Mouse (Mus musculus): ENCODE measurements at regions not wholly inside any gene's neighbourhood (a gene's known extent, or its start where the extent isn't known, plus 50 kb on each side); places are given as distances from the start of the nearest gene placed in this dataset.

GRCm38 (mm10) chr11:111210565-111210964, 144.6 kb downstream of the Kcnj2 start:
- H3K79me2 ChIP-seq (ENCODE audit: control insufficient read depth, insufficient read depth, low read length, poor library complexity), result no peaks in the 10 kb centered on the region
- H3K9me3 ChIP-seq (replicated peaks; ENCODE audit: insufficient read depth, low read length), result no peaks in the 10 kb centered on the region
- H3K27me3 ChIP-seq (ENCODE audit: control insufficient read depth in 1 of 2, insufficient read depth in 2 of 2, low read length in 2 of 2), result no peaks in the 10 kb centered on the region
- H3K27ac ChIP-seq (ENCODE audit: control insufficient read depth, low read depth, low read length), result no peak overlapping the region
- no peaks in the 10 kb centered on the region for H3K4me1 ChIP-seq (ENCODE audit: control insufficient read depth in 1 of 2, insufficient read depth in 2 of 2, low read length in 2 of 2)
- H3K4me3 ChIP-seq (ENCODE audit: control insufficient read depth in 1 of 2, insufficient read depth in 1 of 2, low read depth in 2 of 2, low read length in 2 of 2), result no peak overlapping the region
- peak; percentile 29 for DNase-seq (ENCODE audit: low read depth, low spot score)
- TF ChIP-seq BHLHE40 (IDR thresholded peaks at IDR 0.05; ENCODE audit: borderline replicate concordance, low read depth, low read length) (no peak), E2F4 (IDR thresholded peaks at IDR 0.05; ENCODE audit: borderline replicate concordance, low read depth, low read length) (no peak), TCF12 (IDR thresholded peaks at IDR 0.05; ENCODE audit: low read depth, low read length) (no peak), TBP (IDR thresholded peaks at IDR 0.05; ENCODE audit: low read depth, low read length) (no peak), UBTF (IDR thresholded peaks at IDR 0.05; ENCODE audit: borderline replicate concordance, insufficient read depth, low read depth, low read length) (no peak), RCOR1 (IDR thresholded peaks at IDR 0.05; ENCODE audit: low read depth, low read length) (no peak), GABPA (IDR thresholded peaks at IDR 0.05; ENCODE audit: low read depth, low read length) (no peak), NRF1 (IDR thresholded peaks at IDR 0.05; ENCODE audit: insufficient read depth, low read depth, low read length, poor library complexity, severe bottlenecking) (no peak), POLR2AphosphoS2 (IDR thresholded peaks at IDR 0.05; ENCODE audit: low read length) (no peak), SMC3 (IDR thresholded peaks at IDR 0.05; ENCODE audit: low read depth, low read length) (no peak), ETS1 (IDR thresholded peaks at IDR 0.05; ENCODE audit: low read depth, low read length) (no peak), MXI1 (IDR thresholded peaks at IDR 0.05; ENCODE audit: low read depth, low read length) (no peak), JUND (IDR thresholded peaks at IDR 0.05; ENCODE audit: low read depth, low read length) (no peak), USF2 (IDR thresholded peaks at IDR 0.05; ENCODE audit: borderline replicate concordance in 1 of 2, insufficient read depth in 1 of 2, low read depth in 1 of 2, low read length in 2 of 2) (no peak), ZKSCAN1 (IDR thresholded peaks at IDR 0.05; ENCODE audit: low read depth, low read length) (no peak), ELF1 (IDR thresholded peaks at IDR 0.05; ENCODE audit: low read depth, low read length) (no peak)
- H3K36me3 ChIP-seq (ENCODE audit: control insufficient read depth in 1 of 2, insufficient read depth in 2 of 2, low read length in 2 of 2), result no peaks in the 10 kb centered on the region; a peak in 1 of 4 replicates
- H3K9ac ChIP-seq (ENCODE audit: control insufficient read depth, low read depth, low read length, poor library complexity, severe bottlenecking), result no peak overlapping the region

GRCm38 (mm10) chr11:111212038-111212701, 146.2 kb downstream of the Kcnj2 start:
- H3K27me3 ChIP-seq (ENCODE audit: control insufficient read depth in 1 of 2, insufficient read depth in 2 of 2, low read length in 2 of 2), result no peaks in the 10 kb centered on the region
- no peak for TF ChIP-seq ETS1 (IDR thresholded peaks at IDR 0.05; ENCODE audit: low read depth, low read length)
- no peak for TF ChIP-seq UBTF (IDR thresholded peaks at IDR 0.05; ENCODE audit: borderline replicate concordance, insufficient read depth, low read depth, low read length)
- no peak for TF ChIP-seq USF1 (IDR thresholded peaks at IDR 0.05; ENCODE audit: low read depth, low read length)
- no peak for TF ChIP-seq ELF1 (IDR thresholded peaks at IDR 0.05; ENCODE audit: low read depth, low read length)
- TF ChIP-seq MAFK (IDR thresholded peaks at IDR 0.05; ENCODE audit: borderline replicate concordance, low read depth, low read length), result no peak
- TF ChIP-seq E2F4 (IDR thresholded peaks at IDR 0.05; ENCODE audit: borderline replicate concordance, low read depth, low read length), result no peak
- no peak for TF ChIP-seq ZKSCAN1 (IDR thresholded peaks at IDR 0.05; ENCODE audit: low read depth, low read length)
- TF ChIP-seq BHLHE40 (IDR thresholded peaks at IDR 0.05; ENCODE audit: borderline replicate concordance, low read depth, low read length), result no peak
- TF ChIP-seq MYB (IDR thresholded peaks at IDR 0.05; ENCODE audit: low read depth, low read length), result no peak
- TF ChIP-seq ZNF384 (IDR thresholded peaks at IDR 0.05; ENCODE audit: low read depth, low read length), result no peak
- no peak for TF ChIP-seq RCOR1 (IDR thresholded peaks at IDR 0.05; ENCODE audit: low read depth, low read length)
- no peak for TF ChIP-seq USF2 (IDR thresholded peaks at IDR 0.05; ENCODE audit: borderline replicate concordance in 1 of 2, insufficient read depth in 1 of 2, low read depth in 1 of 2, low read length in 2 of 2)
- TF ChIP-seq CTCF (IDR thresholded peaks at IDR 0.05 in 2 of 3, conservative IDR thresholded peaks at IDR 0.05 in 1 of 3; ENCODE audit: control insufficient read depth in 1 of 3, insufficient read depth in 1 of 3, low read depth in 2 of 3, low read length in 3 of 3, poor library complexity in 1 of 3, severe bottlenecking in 1 of 3), result no peak
- TF ChIP-seq MAZ (IDR thresholded peaks at IDR 0.05; ENCODE audit: low read depth, low read length), result no peak
- TF ChIP-seq SIN3A (IDR thresholded peaks at IDR 0.05; ENCODE audit: low read length), result no peak
- TF ChIP-seq MEF2A (IDR thresholded peaks at IDR 0.05; ENCODE audit: extremely low read depth, insufficient replicate concordance, low read depth, low read length, poor library complexity, severe bottlenecking), result no peak
- H3K27ac ChIP-seq (ENCODE audit: control insufficient read depth, low read depth, low read length), result no peak overlapping the region
- no peaks in the 10 kb centered on the region for H3K4me1 ChIP-seq (ENCODE audit: control insufficient read depth in 1 of 2, insufficient read depth in 2 of 2, low read length in 2 of 2)
- no peak overlapping the region for H3K9ac ChIP-seq (ENCODE audit: control insufficient read depth, low read depth, low read length, poor library complexity, severe bottlenecking)
- H3K9me3 ChIP-seq (replicated peaks; ENCODE audit: insufficient read depth, low read length), result no peaks in the 10 kb centered on the region
- H3K4me3 ChIP-seq (ENCODE audit: control insufficient read depth in 1 of 2, insufficient read depth in 1 of 2, low read depth in 2 of 2, low read length in 2 of 2), result no peak overlapping the region
- no peak for DNase-seq (ENCODE audit: low read depth, low spot score)
- H3K79me2 ChIP-seq (ENCODE audit: control insufficient read depth, insufficient read depth, low read length, poor library complexity), result no peaks in the 10 kb centered on the region
- no peaks in the 10 kb centered on the region; a peak in 1 of 4 replicates for H3K36me3 ChIP-seq (ENCODE audit: control insufficient read depth in 1 of 2, insufficient read depth in 2 of 2, low read length in 2 of 2)
